In the genomic region with DNA sequence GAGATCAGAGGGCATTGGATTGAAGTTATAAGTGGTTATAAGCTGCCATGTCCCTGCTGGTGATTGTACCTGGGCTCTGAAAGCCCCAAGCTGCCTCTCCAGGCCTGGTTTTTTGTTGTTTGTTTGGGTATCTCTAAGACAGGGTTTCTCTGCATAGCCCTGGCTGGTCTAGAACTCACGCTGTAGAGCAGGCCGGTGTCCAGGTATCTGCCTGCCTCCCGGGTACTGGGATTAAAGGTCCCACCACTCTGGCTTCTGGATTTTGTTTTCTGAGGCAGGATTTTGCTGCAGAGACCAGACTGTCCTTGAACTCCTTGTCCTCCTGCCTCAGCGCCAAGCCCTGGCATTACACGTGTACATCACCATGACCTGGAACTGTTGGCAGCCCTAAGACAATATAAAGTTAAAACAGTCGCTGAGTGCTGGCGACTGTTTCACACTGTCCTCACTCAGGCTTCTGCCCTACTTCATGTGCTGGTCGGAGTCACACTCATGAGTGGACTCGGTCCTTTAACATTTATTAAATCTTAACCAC, we compare ENCODE assay signal across 21 mouse cellular contexts. TPM values are rescaled to one million over a fixed set of nuclear protein-coding genes. Genes with fewer than 3 reads are reported as not detected.
"Had no signal": no experiment of that assay in that cellular context is flagged by ENCODE, and none has a peak within 500 bp of the region (broad histone marks: within the 10 kb centered on the region; RNA-seq: fewer than 3 reads in every experiment).

No protein-coding gene starts in this region.

- H3K4me3 ChIP-seq: layer of hippocampus, adult 2 months; limb, embryonic 13.5 days; liver, embryonic 12.5 days; midbrain, embryonic 15.5 days; neural tube, embryonic 12.5 days had no signal

- H3K4me1 ChIP-seq: midbrain, embryonic 15.5 days; neural tube, embryonic 12.5 days had no signal

- H3K9ac ChIP-seq: limb, embryonic 13.5 days; liver, embryonic 12.5 days; lung, embryonic 14.5 days; midbrain, embryonic 15.5 days; neural tube, embryonic 12.5 days had no signal

- DNase-seq: kidney, postnatal 4 days; left cerebral cortex, postnatal 4 days; lung, embryonic 14.5 days; lung, postnatal 10 days; lung, postnatal 4 days had no signal

- ATAC-seq: liver, embryonic 12.5 days; midbrain, embryonic 15.5 days had no signal

- H3K27ac ChIP-seq: kidney, postnatal 0 days; layer of hippocampus, adult 2 months; limb, embryonic 13.5 days; liver, embryonic 12.5 days; midbrain, embryonic 15.5 days; neural tube, embryonic 12.5 days; stomach, postnatal 0 days had no signal

- H3K4me2 ChIP-seq: limb, embryonic 13.5 days; liver, embryonic 12.5 days; lung, embryonic 14.5 days; midbrain, embryonic 11.5 days; midbrain, embryonic 15.5 days; neural tube, embryonic 12.5 days had no signal

- H3K27me3 ChIP-seq: limb, embryonic 13.5 days; liver, embryonic 12.5 days; megakaryocyte, embryonic 14.5 days; midbrain, embryonic 15.5 days; neural tube, embryonic 12.5 days had no signal

- H3K9me3 ChIP-seq: limb, embryonic 13.5 days; liver, embryonic 12.5 days; megakaryocyte, embryonic 14.5 days; midbrain, embryonic 15.5 days; neural tube, embryonic 12.5 days had no signal

RNA-seq across cellular contexts. Expression of gene Srarp, which starts 16.1 kb away (rescaled TPM):
- total RNA-seq: monocyte, adult 5-6 weeks; neutrophil, adult 5-6 weeks had no signal
- polyA plus RNA-seq: limb, embryonic 13.5 days; liver, embryonic 12.5 days; liver, embryonic 16.5 days; lung, embryonic 14.5 days; midbrain, embryonic 11.5 days; neural tube, embryonic 12.5 days; stomach, postnatal 0 days had no signal

RNA-seq across cellular contexts. Expression of gene Hspb7, which starts 31.4 kb away (rescaled TPM):
- total RNA-seq: left cerebral cortex, postnatal 4 days; monocyte, adult 5-6 weeks; neutrophil, adult 5-6 weeks had no signal
- polyA plus RNA-seq: midbrain, embryonic 11.5 days; midbrain, embryonic 15.5 days; neural tube, embryonic 12.5 days had no signal

RNA-seq across cellular contexts. Expression of gene Clcnkb, which starts 36.2 kb away (rescaled TPM):
- total RNA-seq: layer of hippocampus, adult 2 months; layer of hippocampus, postnatal 14 days; left cerebral cortex, adult 18-20 months; left cerebral cortex, postnatal 10 days; left cerebral cortex, postnatal 4 days; monocyte, adult 5-6 weeks; neutrophil, adult 5-6 weeks had no signal
- polyA plus RNA-seq: limb, embryonic 13.5 days; liver, embryonic 12.5 days; liver, embryonic 16.5 days; lung, embryonic 14.5 days; midbrain, embryonic 11.5 days; midbrain, embryonic 15.5 days; neural tube, embryonic 12.5 days; stomach, postnatal 0 days had no signal

RNA-seq across cellular contexts. Expression of gene Clcnka, which starts 53.5 kb away (rescaled TPM):
- total RNA-seq: layer of hippocampus, adult 2 months; left cerebral cortex, adult 18-20 months; left cerebral cortex, postnatal 10 days; monocyte, adult 5-6 weeks; neutrophil, adult 5-6 weeks had no signal
- polyA plus RNA-seq: liver, embryonic 12.5 days; midbrain, embryonic 11.5 days; midbrain, embryonic 15.5 days; neural tube, embryonic 12.5 days; stomach, postnatal 0 days; urinary bladder, adult 2 months had no signal
